Mouse (Mus musculus) C2C12 (cell line): Measurements from ENCODE around the gene Coasy.

Experiments used
- CEBPB ChIP-seq: IDR thresholded peaks from one replicate; pipeline ENCODE4 v1.6.1; 2011; ENCODE audit warnings: low read depth, mild to moderate bottlenecking, control low read depth, moderate library complexity
- CTCF ChIP-seq: IDR thresholded peaks from one replicate; pipeline ENCODE4 v1.5.1; 2011; ENCODE audit not compliant: control insufficient read depth, insufficient read depth, insufficient read length
- MAX ChIP-seq: IDR thresholded peaks from one replicate; pipeline ENCODE4 v1.6.1; 2011; ENCODE audit warnings: mild to moderate bottlenecking, control low read depth
- MYOD1 ChIP-seq: IDR thresholded peaks from one replicate; pipeline ENCODE4 v1.6.1; 2011; ENCODE audit warnings: low read depth; ENCODE audit not compliant: control insufficient read depth, insufficient read length

- TF ChIP-seq CTCF (no peak), MYOD1 (no peak), CEBPB (no peak), MAX (no peak)
These were observed 7.6 kb downstream of the Coasy start for GRCm38 (mm10) chr11:101089931-101090330.
